Mouse (Mus musculus): Measurements from ENCODE around the gene Vmn2r108.
"Not testable (repeated sequence)": the region's sequence is repeated elsewhere in the genome, so short reads cannot be mapped to it uniquely, and the experiment has no call there.

The Vmn2r108 gene

DNA sequence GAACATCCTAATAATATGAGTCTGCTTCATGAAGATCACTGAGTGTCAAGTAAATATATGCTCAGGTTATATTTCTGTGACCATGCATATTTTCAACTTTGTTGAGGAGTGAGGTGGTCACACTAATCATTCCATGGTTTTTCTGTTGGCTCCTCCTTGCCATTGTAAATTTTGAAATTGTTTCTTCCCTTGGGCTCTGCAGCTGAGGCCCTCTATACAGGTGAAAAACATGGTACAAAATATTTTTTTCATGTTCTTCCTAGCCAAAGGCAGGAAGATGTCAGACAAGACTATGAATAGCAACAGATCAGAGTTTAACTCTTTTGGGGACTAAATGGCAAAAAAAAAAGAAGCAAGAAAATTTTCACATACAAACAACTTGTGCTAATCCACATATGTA, at the start of gene Vmn2r108:
Vmn2r108 (minus strand) TSS at position 101 of the 400 bp plus-strand sequence.
- DNase-seq (ENCODE audit: low spot score), result no peak

DNA sequence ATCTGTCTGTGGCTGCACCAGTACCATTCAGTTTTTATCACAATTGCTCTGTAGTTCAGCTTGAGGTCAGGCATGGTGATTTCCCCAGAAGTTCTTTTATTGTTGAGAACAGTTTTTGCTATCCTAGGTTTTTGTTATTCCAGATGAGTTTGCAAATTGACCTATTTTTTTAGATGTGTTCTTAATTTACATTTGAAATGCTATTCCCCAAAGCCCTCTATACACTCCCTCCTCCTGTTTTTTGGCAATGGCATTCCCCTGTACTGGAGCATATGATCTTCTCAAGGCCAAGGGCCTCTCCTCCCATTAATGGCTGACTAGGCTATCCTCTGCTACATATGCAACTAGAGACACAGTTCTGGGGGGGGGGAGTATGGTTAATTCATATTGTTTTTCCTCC, 27.1 kb upstream of the Vmn2r108 start:
- not testable (repeated sequence) for DNase-seq (ENCODE audit: low spot score)

DNA sequence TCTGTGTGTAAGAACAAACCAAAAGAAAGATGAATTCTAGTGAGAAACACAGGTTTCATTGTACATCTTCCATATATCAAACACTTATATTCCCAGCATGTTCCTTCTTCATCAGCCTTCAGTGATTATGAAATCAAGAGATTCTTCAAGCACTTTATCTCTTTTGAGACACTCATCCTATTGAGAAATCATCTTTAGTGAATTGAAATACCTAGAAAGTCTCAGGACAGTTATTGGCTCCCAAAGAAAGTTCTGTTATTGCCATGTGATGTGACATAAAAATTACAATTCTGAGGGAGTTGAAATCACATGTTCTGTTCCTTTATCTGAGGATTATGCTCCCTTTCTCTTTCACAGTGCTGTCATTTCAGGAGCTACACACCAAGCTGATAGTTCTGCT, 16.7 kb upstream of the Vmn2r108 start, which contains the start of gene Vmn1r225:
Vmn1r225 (plus strand) TSS at position 301 of the 400 bp plus-strand sequence.
- no peak for DNase-seq (ENCODE audit: low spot score)

DNA sequence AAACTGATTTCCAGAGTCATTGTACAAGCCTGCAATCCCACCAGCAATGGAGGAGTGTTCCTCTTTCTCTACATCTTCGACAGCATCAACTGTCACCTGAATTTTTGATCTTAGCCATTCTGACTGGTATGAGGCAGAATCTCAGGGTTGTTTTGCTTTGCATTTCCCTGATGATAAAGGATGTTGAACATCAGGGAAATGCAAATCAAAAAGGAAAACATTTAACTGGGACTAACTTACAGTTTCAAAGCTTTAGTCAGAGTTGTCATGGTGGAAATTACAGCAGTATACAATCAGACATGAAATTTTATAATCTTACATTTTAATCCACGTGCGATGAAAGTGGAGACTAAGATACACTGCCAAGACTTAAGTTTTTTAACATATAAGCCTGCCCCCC, 7.8 kb downstream of the Vmn2r108 start:
- DNase-seq (ENCODE audit: low spot score), result peak; percentile 65

DNA sequence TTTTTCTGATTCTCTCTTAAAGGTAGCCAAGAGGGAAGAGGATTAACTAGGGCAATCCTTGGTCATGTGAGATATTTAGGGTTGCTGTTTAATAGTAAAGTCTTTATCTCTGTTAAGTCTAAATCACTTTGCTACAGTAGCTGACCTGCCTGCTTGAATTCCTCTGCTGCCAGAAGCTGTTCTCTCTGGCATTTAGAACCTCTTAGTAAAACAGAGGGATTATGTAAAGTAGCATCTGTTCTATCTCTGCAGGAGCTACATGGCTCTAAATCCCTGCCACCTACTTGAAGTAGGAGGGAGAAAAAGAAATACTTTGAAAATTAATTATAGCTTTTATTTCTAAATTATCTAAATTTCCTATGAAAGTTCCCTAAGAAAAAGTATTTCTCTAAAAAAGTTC, 41.9 kb downstream of the Vmn2r108 start:
- DNase-seq (ENCODE audit: low spot score), result no peak

DNA sequence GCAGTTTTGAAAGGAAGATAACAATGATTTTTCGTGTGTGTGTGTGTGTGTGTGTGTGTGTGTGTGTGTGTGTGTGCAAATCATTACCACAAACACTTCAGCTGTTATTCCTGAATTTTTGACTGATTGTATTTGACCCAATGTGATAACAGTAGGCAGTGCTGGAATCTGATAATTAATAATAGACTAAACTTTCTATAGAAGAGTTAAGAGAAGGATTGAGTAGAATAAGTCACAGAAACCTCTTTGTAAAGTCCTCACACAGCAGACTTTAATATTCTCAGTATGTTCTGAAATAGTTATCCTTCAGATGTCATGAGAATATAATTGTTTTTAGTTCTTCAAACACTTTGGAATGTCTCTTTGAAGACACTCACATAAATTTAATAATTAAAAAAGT, 67.3 kb downstream of the Vmn2r108 start, which contains the start of gene Vmn1r224:
Vmn1r224 (plus strand) TSS at position 301 of the 400 bp plus-strand sequence.
- DNase-seq (ENCODE audit: low spot score), result no peak

All from embryo, embryonic 10.5 days (tissue).